Mouse (Mus musculus) leukemia stem cell, adult 10-12 weeks (primary cell): ENCODE data around the gene Olfr630. TPM values are rescaled to one million over a fixed set of nuclear protein-coding genes. Genes with fewer than 3 reads are reported as not detected.

ENCODE experiments used
- polyA plus RNA-seq: library from polyadenylated mRNA; stranded (reverse); fragments of >175 nt; gene quantifications from 2 replicates; pipeline ENCODE4 v1.2.3, GENCODE M21; 2012; ENCODE audit warnings: low replicate concordance

Olfr630 gene
- not detected in 2 replicates for polyA plus RNA-seq

GRCm38 (mm10) chr7:103757233-103757632 lies at the start of gene Olfr630:
Olfr630 (minus strand) TSS chr7:103757333.

DNA sequence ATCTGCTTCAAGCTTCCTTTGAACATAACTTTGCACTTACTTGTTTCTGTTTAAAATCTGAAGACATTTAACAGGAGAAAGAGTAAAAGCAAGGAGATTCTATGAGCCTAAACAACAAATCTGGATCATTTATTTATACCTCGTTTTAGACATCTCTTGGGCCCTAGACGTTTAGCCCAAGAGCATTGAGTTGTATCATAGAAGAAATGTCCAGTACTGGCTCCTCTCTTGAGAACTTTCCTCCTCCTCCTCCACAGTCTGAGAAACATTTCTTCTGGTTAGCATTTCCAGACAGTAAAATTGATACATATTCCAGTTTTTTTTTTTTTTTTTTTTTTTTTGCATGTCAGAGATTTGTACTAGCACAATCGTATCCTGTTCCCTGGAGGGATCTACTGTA lies 34.6 kb upstream of the Olfr630 start, which contains the start of gene Olfr67:
Gene Olfr67, minus strand, starts transcription at position 101 of the 400 bp plus-strand sequence.

DNA sequence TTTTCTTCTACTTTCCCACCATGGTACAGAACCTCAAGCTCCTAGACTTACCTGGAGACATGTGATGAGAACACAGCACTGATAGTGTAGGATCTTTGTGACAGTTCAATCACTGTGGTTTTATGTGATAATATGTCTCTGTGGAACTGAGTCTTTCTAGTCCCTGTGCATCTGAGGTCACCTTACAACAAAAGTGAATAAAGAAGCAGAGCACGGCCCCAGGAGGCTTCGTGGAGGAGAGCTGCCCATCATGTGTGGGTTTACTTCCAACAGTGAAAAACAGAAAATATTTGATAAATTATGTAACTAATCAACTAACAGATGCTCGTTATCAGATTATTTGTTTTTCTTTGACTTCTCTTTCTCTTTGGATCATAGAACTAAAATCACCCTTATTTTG lies 22.5 kb upstream of the Olfr630 start, which contains the start of gene Olfr68:
Gene Olfr68, minus strand, starts transcription at position 101 of the 400 bp plus-strand sequence.

GRCm38 (mm10) chr7:103771494-103771893 lies 14.4 kb upstream of the Olfr630 start, which contains the start of gene Olfr69:
Olfr69 (minus strand) TSS chr7:103771594.

DNA sequence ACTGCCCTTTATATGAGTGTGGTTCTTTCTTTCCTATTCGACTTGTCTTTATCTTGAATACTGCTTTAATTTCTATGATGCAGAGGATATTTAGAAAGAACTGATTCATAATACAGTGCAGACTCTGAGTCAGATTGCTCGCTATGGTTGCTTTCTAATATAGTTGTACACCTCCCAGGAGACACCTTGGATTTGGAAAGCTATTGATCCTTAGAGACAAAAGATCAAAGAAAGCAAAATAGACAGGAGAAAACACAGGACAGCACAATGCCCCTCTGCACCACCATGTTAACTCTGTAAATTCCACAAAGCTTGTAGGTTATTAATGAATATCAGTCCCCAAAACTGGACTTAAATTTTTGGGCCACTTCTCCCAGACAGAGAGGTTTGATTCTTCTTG lies 12.3 kb downstream of the Olfr630 start, which contains the start of gene Olfr629:
Gene Olfr629, minus strand, starts transcription at position 101 of the 400 bp plus-strand sequence.

GRCm38 (mm10) chr7:103730074-103730473 lies 27.1 kb downstream of the Olfr630 start, which contains the start of gene Olfr628:
Olfr628 (plus strand) TSS chr7:103730374.

DNA sequence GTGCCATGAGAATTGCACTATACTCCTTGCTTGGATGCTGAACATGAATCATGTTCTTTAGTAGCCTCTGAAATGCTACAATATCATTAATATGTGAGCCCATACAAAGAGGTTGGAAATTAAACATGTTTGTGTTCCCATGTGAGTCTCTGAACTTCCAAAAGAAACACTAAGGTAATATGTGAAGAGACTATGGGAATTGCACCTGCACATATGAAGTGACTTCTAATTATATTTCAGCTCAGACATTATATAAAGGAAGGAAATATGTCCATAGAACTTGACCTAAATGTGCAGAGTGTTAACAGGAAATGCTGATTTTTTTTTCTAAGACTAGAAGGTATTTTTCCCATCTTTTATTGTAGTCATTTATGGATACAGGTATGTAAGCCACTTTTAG lies 42.8 kb downstream of the Olfr630 start, which contains the start of gene Olfr243:
Gene Olfr243, plus strand, starts transcription at position 301 of the 400 bp plus-strand sequence.

Other genes with a start within 250 kb of the Olfr630 start
- gene Olfr610, start 245.2 kb downstream of the Olfr630 start, polyA plus RNA-seq, result not detected in 2 replicates
- gene Olfr611, start 236.5 kb downstream of the Olfr630 start, polyA plus RNA-seq, result not detected in 2 replicates
- gene Olfr612, start 214.6 kb downstream of the Olfr630 start, polyA plus RNA-seq, result not detected in 2 replicates
- not detected in 2 replicates for gene Olfr613, start 209.3 kb downstream of the Olfr630 start, polyA plus RNA-seq
- not detected in 2 replicates for gene Olfr615, start 201.3 kb downstream of the Olfr630 start, polyA plus RNA-seq
- gene Olfr616, start 188.2 kb downstream of the Olfr630 start, polyA plus RNA-seq, result not detected in 2 replicates
- not detected in 2 replicates for gene Olfr617, start 184.3 kb downstream of the Olfr630 start, polyA plus RNA-seq
- not detected in 2 replicates for gene Olfr618, start 167.2 kb downstream of the Olfr630 start, polyA plus RNA-seq
- gene Olfr619, start 156.8 kb downstream of the Olfr630 start, polyA plus RNA-seq, result not detected in 2 replicates
- gene Olfr620, start 144.8 kb downstream of the Olfr630 start, polyA plus RNA-seq, result not detected in 2 replicates
- gene Olfr622, start 114.6 kb downstream of the Olfr630 start, polyA plus RNA-seq, result not detected in 2 replicates
- gene Olfr623, start 93.6 kb downstream of the Olfr630 start, polyA plus RNA-seq, result not detected in 2 replicates
- gene Olfr624, start 86.1 kb downstream of the Olfr630 start, polyA plus RNA-seq, result not detected in 2 replicates
- not detected in 2 replicates for gene Olfr625-ps1, start 74.6 kb downstream of the Olfr630 start, polyA plus RNA-seq
- gene Olfr243, start 42.7 kb downstream of the Olfr630 start, polyA plus RNA-seq, result not detected in 2 replicates
- not detected in 2 replicates for gene Olfr628, start 27.0 kb downstream of the Olfr630 start, polyA plus RNA-seq
- not detected in 2 replicates for gene Olfr629, start 12.4 kb downstream of the Olfr630 start, polyA plus RNA-seq
- not detected in 2 replicates for gene Olfr69, start 14.3 kb upstream of the Olfr630 start, polyA plus RNA-seq
- not detected in 2 replicates for gene Olfr68, start 22.4 kb upstream of the Olfr630 start, polyA plus RNA-seq
- not detected in 2 replicates for gene Olfr67, start 34.5 kb upstream of the Olfr630 start, polyA plus RNA-seq
- 68.2 and 1,476 TPM in 2 replicates for gene Hbb-bt, start 56.7 kb upstream of the Olfr630 start, polyA plus RNA-seq
- 16,372 and 30,425 TPM in 2 replicates for gene Hbb-bs, start 70.8 kb upstream of the Olfr630 start, polyA plus RNA-seq
- gene Hbb-bh2, start 83.2 kb upstream of the Olfr630 start, polyA plus RNA-seq, result not detected in 2 replicates
- gene Hbb-bh1, start 85.8 kb upstream of the Olfr630 start, polyA plus RNA-seq, result not detected in 2 replicates
- not detected in 2 replicates for gene Hbb-y, start 95.9 kb upstream of the Olfr630 start, polyA plus RNA-seq
- gene Olfr66, start 128.9 kb upstream of the Olfr630 start, polyA plus RNA-seq, result not detected in 2 replicates
- gene Olfr64, start 137.2 kb upstream of the Olfr630 start, polyA plus RNA-seq, result not detected in 2 replicates
- not detected in 2 replicates for gene Olfr65, start 146.2 kb upstream of the Olfr630 start, polyA plus RNA-seq
- 0.38 TPM in 1 of 2 replicates, not detected in the other for gene Olfr631, start 171.5 kb upstream of the Olfr630 start, polyA plus RNA-seq
- gene Olfr632, start 177.0 kb upstream of the Olfr630 start, polyA plus RNA-seq, result not detected in 2 replicates
- not detected in 2 replicates for gene Olfr633, start 187.1 kb upstream of the Olfr630 start, polyA plus RNA-seq
- not detected in 2 replicates for gene Olfr635, start 213.8 kb upstream of the Olfr630 start, polyA plus RNA-seq
- not detected in 2 replicates for gene Olfr638, start 241.4 kb upstream of the Olfr630 start, polyA plus RNA-seq